Mouse (Mus musculus): ENCODE data around the gene Mrpl58.
A peak's percentile ranks its signal among the peaks of the same experiment; 100 is the strongest.
"Not testable (repeated sequence)": the region's sequence is repeated elsewhere in the genome, so short reads cannot be mapped to it uniquely, and the experiment has no call there.

The Mrpl58 gene

GRCm38 (mm10) chr11:115427482-115428331 lies 24.2 kb downstream of the Mrpl58 start:
- DNase-seq: peak; percentile 88

DNA sequence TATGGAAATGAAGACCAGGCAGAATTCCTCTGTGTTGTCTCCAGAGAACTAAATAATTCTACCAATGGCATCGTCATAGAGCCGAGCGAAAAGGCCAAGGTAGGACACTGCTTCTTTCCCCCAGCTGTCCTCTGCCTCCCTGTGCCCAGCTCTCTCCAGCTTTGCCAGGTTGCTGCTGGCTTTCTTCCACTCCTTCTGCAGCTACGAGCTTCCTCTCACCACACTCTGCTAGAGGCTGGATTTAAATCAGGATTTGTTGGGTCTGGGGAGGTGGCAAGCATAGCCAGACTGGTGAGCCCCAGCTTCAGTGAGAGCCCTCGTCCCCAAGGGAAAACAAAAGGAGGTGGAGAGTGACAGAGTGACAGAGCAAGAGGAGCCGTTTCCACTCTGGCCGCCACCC lies 25.8 kb downstream of the Mrpl58 start:
- DNase-seq: no peak

- DNase-seq: no peak
These were observed 27.0 kb downstream of the Mrpl58 start for GRCm38 (mm10) chr11:115430561-115430960.

DNA sequence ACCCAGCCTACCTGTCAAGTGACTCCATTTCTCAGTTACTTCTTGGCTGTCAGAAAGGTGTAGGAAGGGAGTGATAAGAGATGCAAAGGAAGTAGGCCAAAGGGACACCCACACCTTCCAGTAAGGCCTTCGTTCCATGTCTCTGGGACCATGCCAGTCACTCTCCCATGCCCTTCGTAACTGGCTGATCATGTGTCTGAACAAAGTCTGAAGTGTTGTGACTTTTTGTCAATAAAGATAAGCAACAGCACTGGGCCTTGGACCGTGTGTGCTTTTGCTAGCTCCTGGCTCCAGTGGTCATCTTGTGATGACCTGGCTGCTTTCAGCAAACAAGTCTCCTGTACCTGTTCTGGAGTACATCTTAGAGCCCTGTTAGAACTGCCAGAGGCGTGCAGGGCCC lies 29.3 kb downstream of the Mrpl58 start:
- no peak for DNase-seq

- no peak for DNase-seq
These were observed 29.8 kb downstream of the Mrpl58 start for GRCm38 (mm10) chr11:115433342-115433741.

- peak; percentile 36 for DNase-seq
These were observed 32.2 kb downstream of the Mrpl58 start for GRCm38 (mm10) chr11:115435596-115436337.

GRCm38 (mm10) chr11:115437571-115438122 lies 34.1 kb downstream of the Mrpl58 start:
- DNase-seq: no peak

GRCm38 (mm10) chr11:115439326-115439725 lies 35.8 kb downstream of the Mrpl58 start:
- no peak for DNase-seq

GRCm38 (mm10) chr11:115439906-115440595 lies 36.5 kb downstream of the Mrpl58 start, which contains the start of gene Trim80:
Trim80 (plus strand) TSS chr11:115440545.
- no peak for DNase-seq

DNA sequence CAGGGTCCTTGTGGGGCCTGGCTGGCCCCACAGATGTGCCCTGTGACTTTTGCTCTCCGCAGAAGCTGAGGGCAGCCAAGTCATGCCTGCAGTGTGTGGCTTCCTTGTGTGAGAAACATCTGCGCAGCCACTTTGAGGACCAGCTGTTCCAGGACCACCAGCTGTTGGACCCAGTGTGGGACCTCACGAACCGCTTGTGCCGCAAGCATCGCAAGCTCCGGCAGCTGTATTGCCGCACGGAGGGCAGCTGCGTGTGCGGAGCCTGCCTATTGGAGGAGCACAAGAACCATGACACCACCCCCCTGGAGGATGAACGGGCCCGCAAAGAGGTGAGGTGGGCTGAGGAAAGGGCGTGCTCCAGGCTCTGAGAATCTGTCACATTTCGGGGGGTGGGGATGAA lies 37.9 kb downstream of the Mrpl58 start:
- peak; percentile 16 for DNase-seq

GRCm38 (mm10) chr11:115446906-115447305 lies 43.4 kb downstream of the Mrpl58 start:
- no peak for DNase-seq

DNA sequence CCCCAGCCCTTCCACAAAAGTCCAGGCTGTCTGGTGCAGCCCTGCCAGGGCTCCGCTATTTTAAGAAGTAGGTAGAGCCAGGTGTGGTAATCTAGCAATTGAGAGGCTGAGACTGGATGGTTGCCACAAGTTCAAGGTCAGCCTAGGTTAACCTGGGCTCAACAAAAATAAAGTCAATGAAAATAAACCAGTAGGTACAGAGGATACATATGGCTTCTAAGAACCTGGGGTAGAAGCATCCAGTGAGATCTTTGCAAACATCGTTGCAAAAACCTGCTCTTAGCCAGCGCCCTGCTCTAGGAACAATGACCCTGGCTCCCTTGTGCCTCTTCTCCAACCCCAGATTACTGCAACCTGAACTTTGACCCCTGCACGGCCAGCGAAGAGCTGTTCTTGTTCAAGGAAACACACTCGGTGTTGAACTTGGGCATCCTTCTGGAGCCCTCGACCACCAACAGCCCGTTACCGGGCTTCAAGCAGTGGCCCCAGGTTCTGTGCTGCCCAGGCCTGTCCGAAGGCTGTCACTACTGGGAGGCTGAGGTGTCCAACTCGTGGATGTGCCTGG lies 43.9 kb downstream of the Mrpl58 start:
- DNase-seq: no peak

GRCm38 (mm10) chr11:115448075-115448474 lies 44.5 kb downstream of the Mrpl58 start:
- DNase-seq: no peak

GRCm38 (mm10) chr11:115448998-115449397 lies 45.4 kb downstream of the Mrpl58 start:
- DNase-seq: no peak

- DNase-seq: no peak
These were observed 46.6 kb downstream of the Mrpl58 start for GRCm38 (mm10) chr11:115450176-115450575.

DNA sequence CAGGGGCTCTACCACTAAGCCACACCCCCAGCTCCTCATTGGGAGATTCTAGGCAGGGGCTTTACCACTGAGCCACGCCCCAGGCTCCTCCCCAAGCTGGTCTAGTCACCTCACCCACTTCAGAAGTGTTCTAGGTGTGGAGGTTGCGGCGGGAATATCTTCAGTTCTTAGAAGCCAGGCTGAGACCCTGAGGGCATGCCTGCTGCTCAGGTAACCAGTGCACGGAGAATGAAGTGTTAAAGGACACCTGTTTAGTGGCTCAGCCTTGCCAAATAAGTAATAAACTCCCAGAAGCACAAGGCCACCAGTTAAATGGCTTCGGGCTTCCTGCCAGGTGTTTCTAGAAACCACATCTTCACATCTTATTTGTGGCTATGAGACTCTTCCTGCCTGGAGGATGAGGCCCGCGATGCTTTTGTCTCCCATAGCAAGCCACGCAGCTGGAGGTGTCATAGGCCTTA lies 48.3 kb downstream of the Mrpl58 start:
- no peak for DNase-seq

DNA sequence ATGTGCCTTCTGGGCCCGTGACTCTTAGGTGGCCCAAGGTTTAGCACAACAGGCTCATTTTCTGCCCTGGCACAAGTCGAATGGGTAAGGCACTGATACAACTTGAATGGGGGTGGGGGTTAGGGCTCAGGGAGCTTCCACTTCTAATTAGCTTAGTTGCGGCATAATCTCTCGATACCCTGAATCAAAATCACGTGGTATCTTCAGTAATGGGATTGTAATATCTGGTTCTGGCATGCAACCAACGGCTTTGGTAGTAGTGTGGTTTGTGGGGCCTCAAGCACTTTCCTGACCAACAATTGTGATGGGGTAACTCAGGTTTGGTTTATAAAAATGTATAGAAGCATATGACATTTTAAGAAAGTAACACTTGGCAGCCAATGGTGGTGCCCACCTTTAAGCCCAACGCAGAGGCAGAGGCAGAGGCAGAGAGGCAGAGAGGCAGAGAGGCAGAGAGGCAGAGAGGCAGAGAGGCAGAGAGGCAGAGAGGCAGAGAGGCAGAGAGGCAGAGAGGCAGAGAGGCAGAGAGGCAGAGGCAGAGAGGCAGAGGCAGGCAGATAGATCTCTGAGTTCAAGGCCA lies 48.8 kb downstream of the Mrpl58 start:
- DNase-seq: no peak

GRCm38 (mm10) chr11:115453306-115453705 lies 49.8 kb downstream of the Mrpl58 start:
- DNase-seq: no peak

DNA sequence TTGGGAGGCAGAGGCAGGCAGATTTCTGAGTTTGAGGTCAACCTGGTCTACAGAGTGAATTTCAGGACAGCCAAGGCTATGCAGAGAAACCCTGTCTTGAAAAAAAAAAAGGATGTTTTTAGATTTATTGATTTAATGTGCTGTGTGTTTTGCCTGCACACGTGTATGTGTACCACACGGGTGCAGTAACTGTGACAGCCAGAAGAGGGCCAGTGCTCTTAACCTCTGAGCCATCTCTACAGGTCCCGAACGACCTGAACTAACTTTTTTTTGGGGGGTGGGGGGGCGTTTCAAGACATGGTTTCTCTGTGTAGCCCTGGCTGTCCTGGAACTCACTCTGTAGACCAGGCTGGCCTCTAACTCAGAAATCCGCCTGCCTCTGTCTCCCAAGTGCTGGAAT lies 51.3 kb downstream of the Mrpl58 start:
- DNase-seq: not testable (repeated sequence)

GRCm38 (mm10) chr11:115455619-115456018 lies 52.1 kb downstream of the Mrpl58 start:
- no peak for DNase-seq

DNA sequence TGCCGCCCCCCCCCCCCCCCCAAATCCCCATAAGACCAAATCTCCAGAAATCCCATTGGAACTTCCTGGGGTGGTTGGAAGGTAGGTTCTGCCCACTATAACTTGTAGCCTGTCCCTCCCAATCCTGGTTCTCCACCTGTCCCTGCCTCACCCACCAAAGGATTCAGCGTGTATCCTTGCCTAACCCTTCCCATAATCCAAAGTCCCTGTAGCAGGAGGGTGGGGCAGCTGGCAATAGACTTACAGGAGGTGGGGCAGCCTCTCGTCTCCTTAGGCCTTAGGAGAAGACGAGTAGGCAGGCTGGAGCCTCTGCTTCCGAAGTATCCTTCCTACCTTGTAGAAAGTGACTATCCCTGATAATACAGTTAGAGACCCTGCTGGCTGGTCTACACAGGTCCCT lies 52.6 kb downstream of the Mrpl58 start:
- no peak for DNase-seq

DNA sequence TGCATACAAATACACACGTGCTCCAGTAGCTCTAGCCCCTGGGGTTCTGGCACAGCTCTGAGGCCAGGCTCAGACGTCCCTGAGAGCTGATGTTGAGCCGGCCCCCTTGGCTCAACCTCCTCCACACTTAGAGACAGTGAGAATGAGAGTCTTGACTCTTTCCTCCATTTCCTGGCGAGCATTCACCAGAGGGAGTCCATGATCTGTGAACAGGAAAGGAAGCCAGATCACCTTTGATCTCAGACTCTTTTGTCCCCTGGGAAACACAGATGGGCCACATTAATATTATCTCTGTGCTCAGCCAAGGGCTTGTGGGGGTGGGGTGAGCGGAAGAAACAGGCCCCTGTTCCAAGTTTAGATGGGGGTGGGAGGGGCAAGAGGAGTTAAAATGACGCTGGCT lies 53.9 kb downstream of the Mrpl58 start:
- peak; percentile 32 for DNase-seq
